Mouse (Mus musculus) central nervous system, embryonic 11.5 days (tissue): Measurements from ENCODE around the gene Olfr352. TPM values are rescaled to one million over a fixed set of nuclear protein-coding genes. Genes with fewer than 3 reads are reported as not detected.

Experiments used
- polyA plus RNA-seq: library from polyadenylated mRNA; depleted of rRNA; stranded (reverse); fragments of >200 nt; gene quantifications from 2 replicates; pipeline ENCODE4 v1.2.3, GENCODE M21; 2012; rRNA removed

The Olfr352 gene
- polyA plus RNA-seq, result not detected in 2 replicates

GRCm38 (mm10) chr2:36868160-36868559, at the start of gene Olfr352:
Gene Olfr352, plus strand, starts transcription at chr2:36868460.

GRCm38 (mm10) chr2:36846010-36846409, 22.2 kb upstream of the Olfr352 start, which contains the start of gene Olfr350:
Gene Olfr350, plus strand, starts transcription at chr2:36846310.

GRCm38 (mm10) chr2:36862560-36862959, 5.7 kb upstream of the Olfr352 start, which contains the start of gene Olfr351:
Gene Olfr351, minus strand, starts transcription at chr2:36862660.

GRCm38 (mm10) chr2:36892836-36893235, 24.6 kb downstream of the Olfr352 start, which contains the start of gene Olfr353:
Gene Olfr353, minus strand, starts transcription at chr2:36892936.

GRCm38 (mm10) chr2:36905380-36905779, 37.1 kb downstream of the Olfr352 start, which contains the start of gene Olfr354:
Gene Olfr354, plus strand, starts transcription at chr2:36905680.

Other genes starting within 250 kb of the Olfr352 start
- gene Olfr345, start 228.4 kb upstream of the Olfr352 start, polyA plus RNA-seq, result not detected in 2 replicates
- not detected in 2 replicates for gene Olfr346, start 182.7 kb upstream of the Olfr352 start, polyA plus RNA-seq
- not detected in 2 replicates for gene Olfr347, start 136.6 kb upstream of the Olfr352 start, polyA plus RNA-seq
- gene Olfr348, start 84.2 kb upstream of the Olfr352 start, polyA plus RNA-seq, result not detected in 2 replicates
- gene Olfr50, start 77.9 kb upstream of the Olfr352 start, polyA plus RNA-seq, result not detected in 2 replicates
- gene Olfr3, start 51.4 kb upstream of the Olfr352 start, polyA plus RNA-seq, result not detected in 2 replicates
- not detected in 2 replicates for gene Olfr350, start 22.1 kb upstream of the Olfr352 start, polyA plus RNA-seq
- gene Olfr351, start 5.8 kb upstream of the Olfr352 start, polyA plus RNA-seq, result not detected in 2 replicates
- gene Olfr353, start 24.5 kb downstream of the Olfr352 start, polyA plus RNA-seq, result not detected in 2 replicates
- not detected in 2 replicates for gene Olfr354, start 37.2 kb downstream of the Olfr352 start, polyA plus RNA-seq
- not detected in 2 replicates for gene Olfr355, start 60.4 kb downstream of the Olfr352 start, polyA plus RNA-seq
- gene Olfr356, start 68.7 kb downstream of the Olfr352 start, polyA plus RNA-seq, result not detected in 2 replicates
- gene Olfr357, start 125.4 kb downstream of the Olfr352 start, polyA plus RNA-seq, result not detected in 2 replicates
- not detected in 2 replicates for gene Olfr358, start 140.9 kb downstream of the Olfr352 start, polyA plus RNA-seq
- gene Olfr360, start 197.3 kb downstream of the Olfr352 start, polyA plus RNA-seq, result not detected in 2 replicates
- gene Olfr361, start 220.8 kb downstream of the Olfr352 start, polyA plus RNA-seq, result not detected in 2 replicates
- not detected in 2 replicates for gene Olfr362, start 249.4 kb downstream of the Olfr352 start, polyA plus RNA-seq